Mouse (Mus musculus) cerebral cortex, adult 2 months (tissue): Measurements from ENCODE around the gene Atg101.

Experiments
- WGBS: fragments of 180-500 bp; shearing (Covaris S2); methylation state at CpG from one replicate; pipeline ENCODE4 v1.1.7; 2018; 5-methylcytosine and 5-hydroxymethylcytosine counted together

Gene Atg101

GRCm38 (mm10) chr15:101253886-101254795, 29.9 kb upstream of the Atg101 start, which contains the start of gene Nr4a1:
TSS of gene Nr4a1 (plus strand) at chr15:101254269.
- WGBS: 3% methylated on average over 82 of the region's 82 CpGs

- 54% methylated on average over 7 of the region's 7 CpGs for WGBS
Observed at GRCm38 (mm10) chr15:101255842-101256462, 28.1 kb upstream of the Atg101 start.

GRCm38 (mm10) chr15:101256463-101257206, 27.4 kb upstream of the Atg101 start:
- WGBS: 81% methylated on average over 14 of the region's 14 CpGs

GRCm38 (mm10) chr15:101258420-101258819, 25.7 kb upstream of the Atg101 start:
- 52% methylated on average over 11 of the region's 11 CpGs for WGBS

- 81% methylated on average over 3 of the region's 3 CpGs for WGBS
Observed at GRCm38 (mm10) chr15:101259922-101260321, 24.1 kb upstream of the Atg101 start.

- WGBS: 28% methylated on average over 10 of the region's 10 CpGs
Observed at GRCm38 (mm10) chr15:101260387-101260786, 23.7 kb upstream of the Atg101 start.

GRCm38 (mm10) chr15:101260874-101261622, 23.0 kb upstream of the Atg101 start:
- 37% methylated on average over 13 of the region's 13 CpGs for WGBS

GRCm38 (mm10) chr15:101262502-101262901, 21.6 kb upstream of the Atg101 start:
- 67% methylated on average over 5 of the region's 5 CpGs for WGBS

GRCm38 (mm10) chr15:101266132-101266963, 17.7 kb upstream of the Atg101 start:
- 2% methylated on average over 54 of the region's 57 CpGs for WGBS

GRCm38 (mm10) chr15:101267053-101268032, 16.7 kb upstream of the Atg101 start:
- WGBS: 3% methylated on average over 25 of the region's 25 CpGs

GRCm38 (mm10) chr15:101270101-101270820, 13.8 kb upstream of the Atg101 start:
- 75% methylated on average over 29 of the region's 29 CpGs for WGBS

- WGBS: 61% methylated on average over 3 of the region's 3 CpGs
Observed at GRCm38 (mm10) chr15:101271107-101271506, 13.0 kb upstream of the Atg101 start.

- WGBS: 51% methylated on average over 15 of the region's 15 CpGs
Observed at GRCm38 (mm10) chr15:101271513-101271912, 12.6 kb upstream of the Atg101 start.

GRCm38 (mm10) chr15:101274380-101274779, 9.7 kb upstream of the Atg101 start:
- WGBS: 50% methylated on average over 6 of the region's 6 CpGs

- 51% methylated on average over 11 of the region's 11 CpGs for WGBS
Observed at GRCm38 (mm10) chr15:101277351-101277899, 6.6 kb upstream of the Atg101 start.

- WGBS: 71% methylated on average over 5 of the region's 5 CpGs
Observed at GRCm38 (mm10) chr15:101278589-101278988, 5.5 kb upstream of the Atg101 start.

- 79% methylated on average over 12 of the region's 12 CpGs for WGBS
Observed at GRCm38 (mm10) chr15:101279430-101279999, 4.6 kb upstream of the Atg101 start.

- WGBS: 73% methylated on average over 5 of the region's 5 CpGs
Observed at GRCm38 (mm10) chr15:101282471-101282870, 1.6 kb upstream of the Atg101 start.
